Comparison of ENCODE assay signal across 8 mouse cellular contexts in the genomic region with DNA sequence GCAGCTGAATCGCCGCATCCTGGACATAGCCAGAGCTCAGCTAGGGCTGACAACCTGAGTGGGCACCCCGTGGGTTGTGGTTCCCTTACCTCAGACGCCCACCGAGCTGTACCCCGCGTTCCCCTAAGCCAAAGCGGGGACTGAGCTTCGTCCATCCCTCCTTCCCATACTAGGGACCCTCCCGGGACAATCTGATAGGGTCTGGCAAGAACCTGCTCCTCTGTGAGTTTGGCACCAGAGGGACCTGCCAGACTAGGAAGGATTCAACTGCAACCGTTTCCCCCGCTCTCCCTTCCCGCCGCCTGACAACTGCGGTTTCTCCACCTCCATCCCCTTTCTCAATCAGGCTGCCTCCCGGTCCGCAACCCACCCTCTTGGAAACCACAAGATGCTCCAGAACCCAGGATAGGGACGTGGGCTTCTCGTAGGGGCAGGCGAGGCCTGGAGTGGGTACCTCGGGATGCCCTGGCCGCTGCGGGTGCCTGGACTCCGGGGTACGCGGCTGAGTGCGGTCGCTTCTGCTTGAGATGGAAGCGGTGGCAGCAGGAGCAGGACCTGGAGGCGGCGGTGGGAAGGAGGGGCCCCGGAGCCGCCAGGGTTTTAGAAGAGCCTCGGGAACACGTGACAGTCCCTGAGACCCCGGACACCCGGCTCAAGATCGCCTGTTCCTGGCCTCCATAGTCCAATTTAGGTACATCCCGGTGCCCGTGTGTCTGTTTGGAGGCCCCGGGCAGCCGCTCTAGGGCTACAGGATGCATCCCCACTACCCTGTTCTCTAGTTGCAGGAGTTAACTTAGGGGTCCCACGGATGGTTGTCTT. TPM values are rescaled to one million over a fixed set of nuclear protein-coding genes. Genes with fewer than 3 reads are reported as not detected.
DNase-seq lines count a peak whose midpoint lies in the region; ATAC-seq and TF ChIP-seq lines count a peak whose summit lies in the region.

A gene (minus strand): TSS at position 618 of the 819 bp plus-strand sequence.

- H3K9ac ChIP-seq in forebrain, postnatal 0 days: peak within 1 kb of the TSS; percentile 66
- H3K9ac ChIP-seq in neural tube, embryonic 15.5 days (replicated peaks): peak within 1 kb of the TSS; percentile 76

- peak; percentile 84 for ATAC-seq in forebrain, postnatal 0 days
- ATAC-seq in neural tube, embryonic 15.5 days (ENCODE audit: low FRiP score): peak; percentile 82

- H3K27me3 ChIP-seq in forebrain, postnatal 0 days (ENCODE audit: insufficient read depth, low read length): no peaks in the 10 kb centered on the region
- H3K27me3 ChIP-seq in neural tube, embryonic 15.5 days (replicated peaks): no peaks in the 10 kb centered on the region

- 3% methylated on average over 43 of the region's 43 CpGs for WGBS in forebrain, postnatal 0 days
- WGBS in neural tube, embryonic 15.5 days: 1% methylated on average over 43 of the region's 43 CpGs

- H3K9me3 ChIP-seq in forebrain, postnatal 0 days (ENCODE audit: low read length): no peaks in the 10 kb centered on the region
- H3K9me3 ChIP-seq in neural tube, embryonic 15.5 days (replicated peaks): no peaks in the 10 kb centered on the region

- H3K4me2 ChIP-seq in forebrain, postnatal 0 days (ENCODE audit: low read depth): peak within 1 kb of the TSS; percentile 88
- peak within 1 kb of the TSS; percentile 91 for H3K4me2 ChIP-seq in neural tube, embryonic 15.5 days

- H3K4me1 ChIP-seq in forebrain, postnatal 0 days (ENCODE audit: insufficient read depth): no peaks in the 10 kb centered on the region
- H3K4me1 ChIP-seq in neural tube, embryonic 15.5 days: peaks cover 18% of the 10 kb centered on the region; the same call in 1 of the 2 replicates

- no peaks in the 10 kb centered on the region for H3K36me3 ChIP-seq in forebrain, postnatal 0 days (ENCODE audit: insufficient read depth)
- H3K36me3 ChIP-seq in neural tube, embryonic 15.5 days: no peaks in the 10 kb centered on the region

- H3K27ac ChIP-seq in forebrain, postnatal 0 days (ENCODE audit: low read depth, low read length): no peak within 1 kb of the TSS
- H3K27ac ChIP-seq in neural tube, embryonic 15.5 days (replicated peaks): peak within 1 kb of the TSS; percentile 61; the same call in 1 of the 2 replicates

- DNase-seq in cerebellum, postnatal 25 days: peak; percentile 52 to 55
- no peak for DNase-seq in cerebellum, adult 11-12 months
- DNase-seq in Muller cell, postnatal 12 days (ENCODE audit: inconsistent ontology term): peak; percentile 52
- DNase-seq in forebrain, postnatal 0 days: peak; percentile 64
- peak; percentile 53 to 59 for DNase-seq in left cerebral cortex, postnatal 25 days (ENCODE audit: low spot score in 2 of 2)
- DNase-seq in thymus, postnatal 25 days: no peak
- DNase-seq in ovary, postnatal 36 days (ENCODE audit: low spot score): no peak

- TF ChIP-seq CTCF in forebrain, postnatal 0 days (IDR thresholded peaks at IDR 0.05; ENCODE audit: low read depth): no peak

- intact Hi-C loops in left cerebral cortex, postnatal 25 days (cut with DNase I): no loop called here

- H3K4me3 ChIP-seq in forebrain, postnatal 0 days (ENCODE audit: low read depth, low read length): peak within 1 kb of the TSS; percentile 53
- H3K4me3 ChIP-seq in neural tube, embryonic 15.5 days (replicated peaks): peak within 1 kb of the TSS; percentile 58

RNA-seq across cellular contexts. Expression of the gene that starts here (rescaled TPM):
- total RNA-seq in forebrain, postnatal 0 days (2014; rRNA removed): 1.0 and 3.4 TPM in 2 replicates
- 0.59 and 0.86 TPM in 2 replicates for polyA plus RNA-seq in forebrain, postnatal 0 days (2015; fragmentation: Nextera tagmentation; extraction: Ambion mirVana)
- 1 to 10 TPM; 6.9 to 7.2 TPM for total RNA-seq in left cerebral cortex, postnatal 25 days (2021)
- 2.8 and 2.9 TPM in 2 replicates for polyA plus RNA-seq in neural tube, embryonic 15.5 days (2015; fragmentation: Nextera tagmentation; extraction: Ambion mirVana)

Comparison
In these comparisons a context has a peak if more than half of its experiments do, and no peak if none do; other contexts are left out.
1. DNase-seq: peak in cerebellum, postnatal 25 days (2 of 2), Muller cell, postnatal 12 days (single experiment), forebrain, postnatal 0 days (single experiment) and left cerebral cortex, postnatal 25 days (2 of 2); none in cerebellum, adult 11-12 months (single experiment), thymus, postnatal 25 days (single experiment) and ovary, postnatal 36 days (single experiment).